Mouse (Mus musculus): ENCODE data around the gene Mslnl. TPM values are rescaled to one million over a fixed set of nuclear protein-coding genes. Genes with fewer than 3 reads are reported as not detected.

Mslnl gene
- not detected in 2 replicates for polyA plus RNA-seq (2016; fragmentation: Nextera tagmentation; extraction: Ambion mirVana)

- Histone ChIP-seq H3K36me3 (peaks cover 7% of the 10 kb centered on the region), H3K4me3 (no peak within 1 kb of the TSS), H3K27me3 (ENCODE audit: insufficient read depth, poor library complexity, severe bottlenecking) (peaks cover 6% of the 10 kb centered on the region; the same call in 1 of the 2 replicates), H3K9me3 (no peaks in the 10 kb centered on the region), H3K27ac (no peak within 1 kb of the TSS), H3K4me1 (replicated peaks) (peaks cover 8% of the 10 kb centered on the region; the same call in 1 of the 2 replicates)
- no peak for DNase-seq (ENCODE audit: low spot score)
- 78% methylated on average over 3 of the region's 3 CpGs for WGBS
These were observed at the start of gene Mslnl for GRCm38 (mm10) chr17:25735745-25736144. Mslnl (plus strand) TSS chr17:25736042.

- Histone ChIP-seq H3K9me3 (no peaks in the 10 kb centered on the region), H3K36me3 (no peaks in the 10 kb centered on the region), H3K4me3 (no peak overlapping the region), H3K4me1 (replicated peaks) (peaks cover 24% of the 10 kb centered on the region), H3K27me3 (ENCODE audit: insufficient read depth, poor library complexity, severe bottlenecking) (peaks cover 12% of the 10 kb centered on the region), H3K27ac (0 out of 2 replicates have a peak overlapping the region, but pooled peaks have one; percentile 16)
- DNase-seq (ENCODE audit: low spot score) = peak; percentile 47
- 55% methylated on average over 7 of the region's 7 CpGs for WGBS
These were observed 49.5 kb upstream of the Mslnl start for GRCm38 (mm10) chr17:25686323-25686722.

DNA sequence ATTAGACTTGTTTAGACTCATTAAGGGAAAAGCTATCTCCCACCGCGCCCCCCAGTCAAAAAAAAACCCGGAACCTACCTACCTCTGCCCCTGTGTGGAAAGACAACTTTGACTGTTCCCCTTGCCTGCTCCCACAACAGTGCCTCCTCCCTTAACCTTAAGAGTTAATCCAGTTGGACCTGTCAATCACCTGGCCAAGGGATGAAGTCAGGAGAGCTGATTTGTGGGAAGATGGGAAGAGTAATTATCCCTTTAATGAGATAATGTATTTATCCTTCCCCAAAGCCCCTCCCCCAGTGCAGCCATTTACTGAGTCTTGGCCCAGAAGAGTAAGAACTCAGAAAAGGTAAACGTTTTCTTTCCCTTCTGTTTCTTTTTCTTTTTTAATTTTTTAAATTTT lies 46.9 kb upstream of the Mslnl start:
- H3K4me3 ChIP-seq = no peak overlapping the region

GRCm38 (mm10) chr17:25696263-25696662 lies 39.6 kb upstream of the Mslnl start:
- H3K4me1 ChIP-seq (replicated peaks) = peaks cover 8% of the 10 kb centered on the region
- no peaks in the 10 kb centered on the region for H3K9me3 ChIP-seq
- H3K36me3 ChIP-seq = no peaks in the 10 kb centered on the region
- H3K4me3 ChIP-seq = no peak overlapping the region
- H3K27me3 ChIP-seq (ENCODE audit: insufficient read depth, poor library complexity, severe bottlenecking) = 0 out of 2 replicates have a peak, but pooled peaks cover 10% of the 10 kb centered on the region
- DNase-seq (ENCODE audit: low spot score) = no peak
- 45% methylated on average over 1 of the region's 1 CpGs for WGBS
- peak overlapping the region; percentile 45 for H3K27ac ChIP-seq

More for the DNA sequence above, 46.9 kb upstream of the Mslnl start:
- 89% methylated on average over 4 of the region's 4 CpGs for WGBS
- Histone ChIP-seq H3K27ac (no peak overlapping the region), H3K36me3 (no peaks in the 10 kb centered on the region), H3K9me3 (no peaks in the 10 kb centered on the region), H3K4me1 (replicated peaks) (peaks cover 21% of the 10 kb centered on the region), H3K27me3 (ENCODE audit: insufficient read depth, poor library complexity, severe bottlenecking) (peaks cover 12% of the 10 kb centered on the region)
- no peak for DNase-seq (ENCODE audit: low spot score)

GRCm38 (mm10) chr17:25698446-25698845 lies 37.4 kb upstream of the Mslnl start:
- WGBS = 16% methylated on average over 7 of the region's 7 CpGs
- no peaks in the 10 kb centered on the region for H3K9me3 ChIP-seq

GRCm38 (mm10) chr17:25700863-25701496 lies 34.9 kb upstream of the Mslnl start:
- DNase-seq (ENCODE audit: low spot score) = no peak
- Histone ChIP-seq H3K36me3 (no peaks in the 10 kb centered on the region), H3K4me1 (replicated peaks) (peaks cover 8% of the 10 kb centered on the region), H3K27me3 (ENCODE audit: insufficient read depth, poor library complexity, severe bottlenecking) (0 out of 2 replicates have a peak, but pooled peaks cover 10% of the 10 kb centered on the region), H3K27ac (no peak overlapping the region), H3K4me3 (no peak overlapping the region), H3K9me3 (no peaks in the 10 kb centered on the region)
- 57% methylated on average over 9 of the region's 9 CpGs for WGBS

More at GRCm38 (mm10) chr17:25698446-25698845, 37.4 kb upstream of the Mslnl start:
- DNase-seq (ENCODE audit: low spot score) = peak; percentile 79
- Histone ChIP-seq H3K4me3 (no peak overlapping the region), H3K4me1 (replicated peaks) (peaks cover 8% of the 10 kb centered on the region), H3K27ac (no peak overlapping the region), H3K36me3 (no peaks in the 10 kb centered on the region), H3K27me3 (ENCODE audit: insufficient read depth, poor library complexity, severe bottlenecking) (0 out of 2 replicates have a peak, but pooled peaks cover 10% of the 10 kb centered on the region)

DNA sequence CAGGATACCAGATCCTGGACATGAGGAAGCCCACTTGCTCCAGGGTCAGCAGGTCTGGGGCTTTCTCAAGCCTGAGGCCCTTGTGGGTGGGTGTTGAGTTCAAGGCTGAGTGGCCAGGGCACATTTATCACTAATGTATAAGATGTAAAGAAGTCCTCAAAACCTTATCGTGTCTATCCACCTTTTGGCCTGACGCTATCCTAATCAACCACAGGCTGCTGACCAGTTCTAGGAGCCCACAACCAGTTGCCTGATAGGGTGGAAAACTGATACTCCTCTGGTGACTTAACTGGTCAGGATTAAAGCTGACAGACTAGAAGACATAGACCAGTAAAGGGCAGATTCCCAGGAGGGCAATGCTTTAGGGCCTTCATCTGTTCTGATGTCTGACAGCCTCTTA lies 25.8 kb upstream of the Mslnl start:
- DNase-seq (ENCODE audit: low spot score) = no peak
- Histone ChIP-seq H3K4me3 (no peak overlapping the region), H3K9me3 (no peaks in the 10 kb centered on the region), H3K27me3 (ENCODE audit: insufficient read depth, poor library complexity, severe bottlenecking) (peaks cover 3% of the 10 kb centered on the region), H3K36me3 (no peaks in the 10 kb centered on the region), H3K4me1 (replicated peaks) (0 out of 2 replicates have a peak, but pooled peaks cover 5% of the 10 kb centered on the region), H3K27ac (no peak overlapping the region)
- WGBS = 94% methylated on average over 2 of the region's 2 CpGs

DNA sequence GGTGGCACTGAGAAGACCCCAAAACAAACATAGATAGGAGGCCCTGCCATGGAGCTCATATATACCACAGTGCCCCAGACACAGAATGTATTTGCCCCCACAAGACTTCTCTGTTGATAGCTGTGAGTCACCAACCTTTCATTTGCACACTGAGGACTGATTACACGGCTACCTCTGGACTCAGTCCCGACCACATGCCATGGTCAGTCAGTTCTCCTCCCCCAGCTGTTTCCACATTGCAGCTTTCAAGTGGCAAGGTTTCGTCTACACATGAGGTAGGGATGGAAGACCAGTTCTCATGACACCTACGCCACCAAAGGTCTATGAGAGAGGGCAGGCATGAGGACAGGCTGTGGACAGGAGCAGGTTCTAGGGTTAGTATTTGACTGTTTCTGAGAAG lies 24.7 kb upstream of the Mslnl start:
- no peaks in the 10 kb centered on the region for H3K9me3 ChIP-seq
- H3K27ac ChIP-seq = no peak overlapping the region
- no peak overlapping the region for H3K4me3 ChIP-seq
- WGBS = 83% methylated on average over 4 of the region's 4 CpGs
- no peaks in the 10 kb centered on the region for H3K36me3 ChIP-seq
- DNase-seq (ENCODE audit: low spot score) = no peak
- H3K4me1 ChIP-seq (replicated peaks) = peaks cover 14% of the 10 kb centered on the region
- peaks cover 12% of the 10 kb centered on the region for H3K27me3 ChIP-seq (ENCODE audit: insufficient read depth, poor library complexity, severe bottlenecking)

GRCm38 (mm10) chr17:25715627-25716026 lies 20.2 kb upstream of the Mslnl start:
- Histone ChIP-seq H3K36me3 (peaks cover 24% of the 10 kb centered on the region), H3K9me3 (no peaks in the 10 kb centered on the region), H3K27me3 (ENCODE audit: insufficient read depth, poor library complexity, severe bottlenecking) (peaks cover 45% of the 10 kb centered on the region), H3K4me1 (replicated peaks) (peaks cover 30% of the 10 kb centered on the region), H3K27ac (no peak overlapping the region), H3K4me3 (no peak overlapping the region)
- 50% methylated on average over 3 of the region's 3 CpGs for WGBS
- no peak for DNase-seq (ENCODE audit: low spot score)

- DNase-seq (ENCODE audit: low spot score) = peak; percentile 13
- peaks cover 29% of the 10 kb centered on the region for H3K36me3 ChIP-seq
- no peak overlapping the region for H3K4me3 ChIP-seq
- peaks cover 30% of the 10 kb centered on the region for H3K4me1 ChIP-seq (replicated peaks)
- no peaks in the 10 kb centered on the region for H3K9me3 ChIP-seq
- H3K27me3 ChIP-seq (ENCODE audit: insufficient read depth, poor library complexity, severe bottlenecking) = peaks cover 45% of the 10 kb centered on the region
- 5% methylated on average over 6 of the region's 6 CpGs for WGBS
- no peak overlapping the region for H3K27ac ChIP-seq
These were observed 19.7 kb upstream of the Mslnl start for GRCm38 (mm10) chr17:25716130-25716529.

DNA sequence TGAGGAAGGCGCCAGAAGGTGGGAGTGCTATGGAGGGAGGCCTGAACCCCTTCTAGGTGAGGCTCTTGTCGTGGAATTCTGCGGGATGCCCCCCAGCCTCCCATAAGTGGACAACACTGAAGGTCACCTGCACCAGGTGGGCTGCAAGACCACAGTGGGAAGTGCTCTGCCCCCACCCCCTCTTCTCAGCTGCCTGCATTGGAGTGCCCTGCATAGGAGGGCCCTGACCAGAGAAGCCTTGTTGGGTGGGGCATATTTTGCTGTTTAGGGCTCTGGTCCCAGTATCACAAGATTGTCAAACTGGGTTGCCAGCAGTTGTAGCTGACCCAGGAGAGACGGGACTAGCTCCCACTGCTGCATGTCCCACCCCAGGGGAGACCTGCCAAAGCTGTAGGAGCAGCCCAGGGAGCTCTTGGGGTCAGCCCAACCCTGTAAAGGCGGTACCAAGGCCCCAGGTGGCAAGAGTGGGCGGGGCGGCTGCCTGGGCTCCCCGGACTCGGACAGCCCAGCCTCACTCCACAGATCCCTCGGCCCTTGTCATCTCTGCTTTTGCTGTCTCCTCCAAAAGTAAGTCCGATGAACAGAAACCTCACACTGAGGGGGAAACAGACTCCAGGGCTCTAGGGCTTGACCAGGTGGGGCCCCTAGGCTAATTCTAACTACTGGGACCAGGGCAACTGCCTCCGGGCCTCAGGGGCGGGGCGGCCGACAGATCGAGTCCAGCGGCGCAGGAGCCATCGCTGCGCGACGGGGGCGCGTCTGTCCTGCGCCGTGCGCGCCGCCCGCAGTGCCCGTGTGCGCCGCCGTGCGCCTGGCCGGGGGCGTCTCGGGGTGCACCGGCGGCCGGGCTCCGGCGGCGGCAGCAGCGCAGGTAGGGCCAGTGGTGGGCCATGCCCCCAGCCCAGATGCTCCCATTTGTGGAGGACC lies 18.9 kb upstream of the Mslnl start, which contains the start of gene Gng13:
Gng13 (plus strand) TSS at position 461 of the 927 bp plus-strand sequence.
- Histone ChIP-seq H3K36me3 (peaks cover 37% of the 10 kb centered on the region), H3K4me1 (replicated peaks) (peaks cover 30% of the 10 kb centered on the region), H3K27ac (peak within 1 kb of the TSS; percentile 46), H3K4me3 (peak within 1 kb of the TSS; percentile 53), H3K9me3 (no peaks in the 10 kb centered on the region), H3K27me3 (ENCODE audit: insufficient read depth, poor library complexity, severe bottlenecking) (peaks cover 45% of the 10 kb centered on the region)
- peak; percentile 39 for DNase-seq (ENCODE audit: low spot score)
- 2% methylated on average over 45 of the region's 45 CpGs for WGBS

DNA sequence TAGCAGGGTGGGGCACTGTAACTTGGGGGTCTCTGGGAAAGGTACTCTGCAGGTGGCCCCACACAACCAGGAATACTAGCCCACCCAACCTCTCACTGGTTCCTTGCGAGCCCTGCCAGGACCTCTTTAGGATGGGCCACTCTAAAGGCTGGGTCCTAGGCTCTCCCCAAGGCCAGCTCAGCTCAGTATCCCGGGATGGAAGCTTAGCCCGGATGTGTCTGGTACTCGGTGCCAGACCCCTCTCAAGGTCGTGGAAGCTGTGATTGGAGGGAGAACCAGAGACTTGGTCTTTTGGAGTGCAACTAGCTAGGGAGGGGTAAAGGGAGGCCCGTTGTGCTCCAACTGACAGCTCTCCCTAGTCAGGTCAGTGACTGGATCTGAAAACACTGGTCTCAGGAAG lies 18.2 kb upstream of the Mslnl start:
- no peaks in the 10 kb centered on the region for H3K9me3 ChIP-seq
- DNase-seq (ENCODE audit: low spot score) = no peak
- peak overlapping the region; percentile 53 for H3K4me3 ChIP-seq
- H3K4me1 ChIP-seq (replicated peaks) = peaks cover 30% of the 10 kb centered on the region
- peaks cover 44% of the 10 kb centered on the region for H3K36me3 ChIP-seq
- WGBS = 11% methylated on average over 6 of the region's 6 CpGs
- peaks cover 45% of the 10 kb centered on the region for H3K27me3 ChIP-seq (ENCODE audit: insufficient read depth, poor library complexity, severe bottlenecking)
- peak overlapping the region; percentile 46; the same call in 1 of the 2 replicates for H3K27ac ChIP-seq

Measured in hindbrain, embryonic 10.5 days (tissue).